Mouse (Mus musculus) brain, embryonic 14.5 days (tissue): ENCODE results near the gene Lin37. TPM values are rescaled to one million over a fixed set of nuclear protein-coding genes. Genes with fewer than 3 reads are reported as not detected.

Source experiments
- DNase-seq: peaks from one replicate; pipeline ENCODE4 v3.0.0-alpha.2; 2011; ENCODE audit warnings: low read depth
- CTCF ChIP-seq: fragments of 200-500 bp; IDR thresholded peaks from 2 replicates; pipeline ENCODE4 v1.5.1; 2012; ENCODE audit warnings: inconsistent platforms, mild to moderate bottlenecking, moderate library complexity, borderline replicate concordance; ENCODE audit not compliant: insufficient read depth, insufficient read length; ENCODE audit errors: extremely low read depth
- POLR2A ChIP-seq: fragments of 200-500 bp; IDR thresholded peaks from 2 replicates; pipeline ENCODE4 v1.6.1; 2012; ENCODE audit warnings: mild to moderate bottlenecking, inconsistent platforms, borderline replicate concordance; ENCODE audit not compliant: poor library complexity, insufficient read depth, insufficient read length, severe bottlenecking; ENCODE audit errors: extremely low read depth
- polyA plus RNA-seq: library from polyadenylated mRNA; depleted of rRNA; stranded (reverse); fragments of >200 nt; gene quantifications from 2 replicates; pipeline ENCODE4 v1.2.3, GENCODE M21; 2012

The Lin37 gene
- polyA plus RNA-seq, 1 experiment = 45.1 TPM

- TF ChIP-seq CTCF = no peak
- no peak for TF ChIP-seq POLR2A
- DNase-seq = no peak
Observed at GRCm38 (mm10) chr7:30584339-30584738, 24.7 kb upstream of the Lin37 start.

- TF ChIP-seq POLR2A (no peak), CTCF (no peak)
- DNase-seq = no peak
Observed at GRCm38 (mm10) chr7:30581547-30581946, 21.9 kb upstream of the Lin37 start.

GRCm38 (mm10) chr7:30579950-30580349 lies 20.3 kb upstream of the Lin37 start:
- DNase-seq = no peak
- TF ChIP-seq CTCF (no peak), POLR2A (no peak)

GRCm38 (mm10) chr7:30572969-30573368 lies 13.3 kb upstream of the Lin37 start:
- TF ChIP-seq CTCF = no peak
- TF ChIP-seq POLR2A = no peak
- DNase-seq = no peak

- no peak for TF ChIP-seq POLR2A
- TF ChIP-seq CTCF = no peak
- DNase-seq = no peak
Observed at GRCm38 (mm10) chr7:30572389-30572788, 12.8 kb upstream of the Lin37 start.

DNA sequence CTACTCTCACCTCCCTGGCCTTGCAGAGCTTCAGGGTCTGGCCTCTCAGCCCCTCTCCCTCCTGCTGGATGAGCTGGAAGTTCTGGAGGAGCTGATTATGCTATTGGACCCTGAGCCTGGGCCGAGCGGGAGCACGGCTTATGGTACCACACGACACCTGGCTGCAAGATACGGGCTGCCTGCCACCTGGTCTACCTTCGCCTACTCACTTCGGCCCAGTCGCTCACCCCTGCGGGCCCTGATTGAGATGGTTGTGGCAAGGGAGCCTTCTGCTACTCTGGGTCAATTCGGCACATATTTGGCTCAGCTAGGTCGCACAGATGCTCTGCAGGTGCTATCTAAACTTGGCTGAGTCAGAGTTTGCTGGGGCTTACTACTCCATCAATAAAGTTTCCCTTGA lies 7.9 kb upstream of the Lin37 start:
- no peak for DNase-seq
- TF ChIP-seq POLR2A (no peak), CTCF (no peak)

DNA sequence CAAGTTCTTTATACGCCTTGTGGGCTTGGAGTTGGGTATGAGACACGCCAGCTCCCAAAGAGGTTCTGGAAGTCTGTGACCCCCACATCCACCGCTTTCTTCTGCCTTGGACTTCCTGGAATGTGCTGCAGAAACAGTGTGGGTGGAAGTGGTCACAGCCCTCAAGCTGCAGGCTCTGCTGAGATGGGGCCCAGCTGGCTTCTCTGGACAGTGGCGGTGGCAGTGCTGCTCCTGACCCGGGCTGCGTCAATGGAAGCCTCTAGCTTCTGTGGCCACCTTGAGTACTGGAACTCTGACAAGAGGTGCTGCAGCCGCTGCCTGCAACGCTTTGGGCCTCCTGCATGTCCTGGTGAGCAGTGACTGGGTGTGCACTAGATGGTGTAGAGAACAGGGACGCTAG lies 6.4 kb upstream of the Lin37 start:
- no peak for TF ChIP-seq POLR2A
- no peak for TF ChIP-seq CTCF
- DNase-seq = no peak

- TF ChIP-seq POLR2A (no peak), CTCF (no peak)
- no peak for DNase-seq
Observed at GRCm38 (mm10) chr7:30564970-30565571, 5.4 kb upstream of the Lin37 start, which contains the start of gene Igflr1. Igflr1 (plus strand) TSS chr7:30565427.

- no peak for TF ChIP-seq POLR2A
- TF ChIP-seq CTCF = no peak
- no peak for DNase-seq
Observed at GRCm38 (mm10) chr7:30563906-30564280, 4.3 kb upstream of the Lin37 start.

- DNase-seq = peak; percentile 99
- TF ChIP-seq POLR2A (no peak), CTCF (no peak)
Observed at GRCm38 (mm10) chr7:30563117-30563905, 3.7 kb upstream of the Lin37 start, which contains the start of the genes U2af1l4, Gm49396 and Psenen. U2af1l4 (plus strand) TSS chr7:30563301. Gm49396 (plus strand) TSS chr7:30563344. Psenen (minus strand) TSS chr7:30563627.

DNA sequence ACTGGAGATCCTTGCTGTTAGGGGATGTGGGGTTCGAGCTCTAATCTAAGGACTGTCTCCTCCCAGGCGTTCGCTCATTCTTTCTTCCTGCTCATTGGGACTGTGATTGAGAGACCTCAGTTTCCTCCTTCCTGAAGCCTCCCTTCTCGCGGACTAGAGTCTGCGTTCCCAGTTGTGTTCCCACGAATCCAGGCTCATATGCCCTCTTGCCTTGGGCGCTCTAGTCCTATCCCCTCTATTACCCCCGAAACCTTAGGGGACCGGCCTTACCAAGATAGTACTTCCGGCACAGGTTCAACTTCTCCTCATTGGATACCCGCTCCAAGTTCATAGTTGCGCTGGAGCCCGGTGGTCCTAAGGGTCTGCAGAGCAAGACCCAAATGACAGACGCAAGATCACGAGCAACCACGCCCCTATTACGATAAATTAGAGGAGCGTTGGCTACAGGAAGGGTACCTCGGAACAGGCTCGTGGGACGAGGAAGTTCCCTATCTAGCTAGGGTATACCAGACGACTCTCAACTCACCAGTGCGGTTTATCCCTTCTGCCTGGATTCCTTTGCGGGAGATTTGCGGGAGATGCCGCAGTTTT lies 3.0 kb upstream of the Lin37 start:
- no peak for DNase-seq

More for the DNA sequence above, 3.0 kb upstream of the Lin37 start:
- TF ChIP-seq POLR2A (no peak), CTCF (no peak)
